Mouse (Mus musculus): ENCODE results near the gene Chaf1a. TPM values are rescaled to one million over a fixed set of nuclear protein-coding genes. Genes with fewer than 3 reads are reported as not detected.
A peak's percentile ranks its signal among the peaks of the same experiment; 100 is the strongest.

Chaf1a gene
- polyA plus RNA-seq (2016; fragmentation: Nextera tagmentation; extraction: Ambion mirVana): 50.7 and 52.3 TPM in 2 replicates

- Histone ChIP-seq H3K4me3 (peak within 1 kb of the TSS; percentile 89), H3K4me1 (peaks cover 26% of the 10 kb centered on the region), H3K9me3 (no peaks in the 10 kb centered on the region), H3K27me3 (replicated peaks; ENCODE audit: low read depth, poor library complexity, severe bottlenecking) (no peaks in the 10 kb centered on the region), H3K36me3 (replicated peaks) (peaks cover 29% of the 10 kb centered on the region), H3K27ac (replicated peaks) (peak within 1 kb of the TSS; percentile 96)
- DNase-seq (ENCODE audit: low spot score): peak; percentile 97
- WGBS: under 1% methylated on average over 68 of the region's 68 CpGs
Observed at GRCm38 (mm10) chr17:56040030-56040856, at the start of gene Chaf1a. Gene Chaf1a, plus strand, starts transcription at chr17:56040439.

- Histone ChIP-seq H3K4me3 (no peak overlapping the region), H3K27me3 (replicated peaks; ENCODE audit: low read depth, poor library complexity, severe bottlenecking) (peaks cover 17% of the 10 kb centered on the region), H3K36me3 (replicated peaks) (peaks cover 62% of the 10 kb centered on the region), H3K27ac (replicated peaks) (no peak overlapping the region), H3K4me1 (peaks cover 11% of the 10 kb centered on the region), H3K9me3 (no peaks in the 10 kb centered on the region)
- WGBS: 92% methylated on average over 15 of the region's 15 CpGs
- no peak for DNase-seq (ENCODE audit: low spot score)
Observed at GRCm38 (mm10) chr17:55996007-55996406, 44.2 kb upstream of the Chaf1a start.

GRCm38 (mm10) chr17:55999794-56000499 lies 40.3 kb upstream of the Chaf1a start:
- Histone ChIP-seq H3K9me3 (no peaks in the 10 kb centered on the region), H3K27me3 (replicated peaks; ENCODE audit: low read depth, poor library complexity, severe bottlenecking) (peaks cover 31% of the 10 kb centered on the region), H3K36me3 (replicated peaks) (peaks cover 27% of the 10 kb centered on the region), H3K27ac (replicated peaks) (no peak overlapping the region), H3K4me3 (peak overlapping the region; percentile 50), H3K4me1 (peaks cover 11% of the 10 kb centered on the region)
- WGBS: 5% methylated on average over 30 of the region's 30 CpGs
- peak; percentile 58 for DNase-seq (ENCODE audit: low spot score)

GRCm38 (mm10) chr17:56003000-56003399 lies 37.2 kb upstream of the Chaf1a start:
- Histone ChIP-seq H3K4me3 (no peak overlapping the region), H3K4me1 (peaks cover 28% of the 10 kb centered on the region), H3K27ac (replicated peaks) (no peak overlapping the region), H3K27me3 (replicated peaks; ENCODE audit: low read depth, poor library complexity, severe bottlenecking) (peaks cover 37% of the 10 kb centered on the region), H3K36me3 (replicated peaks) (no peaks in the 10 kb centered on the region; the same call in 1 of the 2 replicates), H3K9me3 (no peaks in the 10 kb centered on the region)
- 86% methylated on average over 3 of the region's 3 CpGs for whole genome bisulfite sequencing
- no peak for DNase-seq (ENCODE audit: low spot score)

- H3K27me3 ChIP-seq (replicated peaks; ENCODE audit: low read depth, poor library complexity, severe bottlenecking): peaks cover 24% of the 10 kb centered on the region
- no peaks in the 10 kb centered on the region for H3K9me3 ChIP-seq
- H3K4me1 ChIP-seq: peaks cover 33% of the 10 kb centered on the region
- DNase-seq (ENCODE audit: low spot score): peak; percentile 65
- 0 out of 2 replicates have a peak within 1 kb of the TSS, but pooled peaks have one; percentile 0 for H3K4me3 ChIP-seq
- H3K27ac ChIP-seq (replicated peaks): no peak within 1 kb of the TSS
- no peaks in the 10 kb centered on the region for H3K36me3 ChIP-seq (replicated peaks)
- WGBS: 46% methylated on average over 13 of the region's 13 CpGs
Observed at GRCm38 (mm10) chr17:56005415-56006061, 34.7 kb upstream of the Chaf1a start, which contains the start of the genes Stap2 and Mpnd. Gene Stap2, minus strand, starts transcription at chr17:56005584. Gene Mpnd, plus strand, starts transcription at chr17:56005711.

- Histone ChIP-seq H3K4me3 (peak overlapping the region; percentile 81; the same call in 1 of the 2 replicates), H3K9me3 (no peaks in the 10 kb centered on the region), H3K27me3 (replicated peaks; ENCODE audit: low read depth, poor library complexity, severe bottlenecking) (0 out of 2 replicates have a peak, but pooled peaks cover 15% of the 10 kb centered on the region), H3K27ac (replicated peaks) (peak overlapping the region; percentile 92), H3K4me1 (peaks cover 42% of the 10 kb centered on the region), H3K36me3 (replicated peaks) (peaks cover 13% of the 10 kb centered on the region)
- DNase-seq (ENCODE audit: low spot score): no peak
- WGBS: 48% methylated on average over 10 of the region's 10 CpGs
Observed at GRCm38 (mm10) chr17:56006956-56007355, 33.3 kb upstream of the Chaf1a start.

- Histone ChIP-seq H3K27me3 (replicated peaks; ENCODE audit: low read depth, poor library complexity, severe bottlenecking) (0 out of 2 replicates have a peak, but pooled peaks cover 11% of the 10 kb centered on the region), H3K4me3 (peak overlapping the region; percentile 81), H3K9me3 (no peaks in the 10 kb centered on the region), H3K27ac (replicated peaks) (peak overlapping the region; percentile 92), H3K4me1 (peaks cover 42% of the 10 kb centered on the region), H3K36me3 (replicated peaks) (peaks cover 20% of the 10 kb centered on the region)
- DNase-seq (ENCODE audit: low spot score): peak; percentile 46
- WGBS: 28% methylated on average over 14 of the region's 14 CpGs
Observed at GRCm38 (mm10) chr17:56007444-56008355, 32.5 kb upstream of the Chaf1a start.

GRCm38 (mm10) chr17:56008356-56009087 lies 31.7 kb upstream of the Chaf1a start:
- H3K27me3 ChIP-seq (replicated peaks; ENCODE audit: low read depth, poor library complexity, severe bottlenecking): 0 out of 2 replicates have a peak, but pooled peaks cover 7% of the 10 kb centered on the region
- peak; percentile 96 for DNase-seq (ENCODE audit: low spot score)
- H3K36me3 ChIP-seq (replicated peaks): peaks cover 28% of the 10 kb centered on the region
- H3K4me1 ChIP-seq: peaks cover 42% of the 10 kb centered on the region
- peak overlapping the region; percentile 81 for H3K4me3 ChIP-seq
- H3K27ac ChIP-seq (replicated peaks): peak overlapping the region; percentile 92
- WGBS: under 1% methylated on average over 21 of the region's 21 CpGs
- no peaks in the 10 kb centered on the region for H3K9me3 ChIP-seq

GRCm38 (mm10) chr17:56009088-56009961 lies 30.9 kb upstream of the Chaf1a start:
- WGBS: 1% methylated on average over 62 of the region's 62 CpGs
- peak overlapping the region; percentile 92 for H3K27ac ChIP-seq (replicated peaks)

GRCm38 (mm10) chr17:56009962-56010240 lies 30.3 kb upstream of the Chaf1a start:
- WGBS: 34% methylated on average over 2 of the region's 2 CpGs
- Histone ChIP-seq H3K4me1 (peaks cover 42% of the 10 kb centered on the region), H3K4me3 (peak overlapping the region; percentile 81), H3K27ac (replicated peaks) (peak overlapping the region; percentile 92), H3K27me3 (replicated peaks; ENCODE audit: low read depth, poor library complexity, severe bottlenecking) (0 out of 2 replicates have a peak, but pooled peaks cover 6% of the 10 kb centered on the region), H3K36me3 (replicated peaks) (peaks cover 41% of the 10 kb centered on the region), H3K9me3 (no peaks in the 10 kb centered on the region)
- no peak for DNase-seq (ENCODE audit: low spot score)

More at GRCm38 (mm10) chr17:56009088-56009961, 30.9 kb upstream of the Chaf1a start:
- H3K27me3 ChIP-seq (replicated peaks; ENCODE audit: low read depth, poor library complexity, severe bottlenecking): 0 out of 2 replicates have a peak, but pooled peaks cover 7% of the 10 kb centered on the region
- H3K4me3 ChIP-seq: peak overlapping the region; percentile 81
- peaks cover 42% of the 10 kb centered on the region for H3K4me1 ChIP-seq
- DNase-seq (ENCODE audit: low spot score): peak; percentile 96
- peaks cover 36% of the 10 kb centered on the region for H3K36me3 ChIP-seq (replicated peaks)
- H3K9me3 ChIP-seq: no peaks in the 10 kb centered on the region
